Mouse (Mus musculus) limb, embryonic 15.5 days (tissue): ENCODE data around the gene Cers3. TPM values are rescaled to one million over a fixed set of nuclear protein-coding genes. Genes with fewer than 3 reads are reported as not detected.

Source experiments
- ATAC-seq: fragments of 200-750 bp; cut with Nextera tagmentation; 2 replicates; pipeline ENCODE4 v1.8.0; 2017; ENCODE audit warnings: low read depth, moderate TSS enrichment; ENCODE audit not compliant: insufficient number of reproducible peaks, low FRiP score, low TSS enrichment
- H3K27ac ChIP-seq: fragments of 300-500 bp; sonication (generic); 2 replicates; pipeline ENCODE4 v1.5.1; 2015; ENCODE audit warnings: moderate library complexity, mild to moderate bottlenecking, inconsistent platforms
- H3K27me3 ChIP-seq: fragments of 300-500 bp; sonication (generic); 2 replicates; pipeline ENCODE4 v1.6.1; 2015; ENCODE audit warnings: inconsistent platforms
- H3K36me3 ChIP-seq: fragments of 300-500 bp; sonication (generic); 2 replicates; pipeline ENCODE4 v1.6.1; 2015; ENCODE audit warnings: inconsistent platforms
- H3K4me1 ChIP-seq: fragments of 300-500 bp; sonication (generic); 2 replicates; pipeline ENCODE4 v1.6.1; 2015; ENCODE audit warnings: inconsistent platforms
- H3K4me2 ChIP-seq: fragments of 300-500 bp; sonication (generic); 2 replicates; pipeline ENCODE4 v1.6.1; 2015; ENCODE audit warnings: mild to moderate bottlenecking, inconsistent platforms
- H3K4me3 ChIP-seq: fragments of 300-500 bp; sonication (generic); 2 replicates; pipeline ENCODE4 v1.5.1; 2015; ENCODE audit warnings: mild to moderate bottlenecking, inconsistent platforms
- H3K9ac ChIP-seq: fragments of 300-500 bp; sonication (generic); 2 replicates; pipeline ENCODE4 v1.6.1; 2015; ENCODE audit warnings: inconsistent platforms
- H3K9me3 ChIP-seq: fragments of 300-500 bp; sonication (generic); 2 replicates; pipeline ENCODE4 v1.6.1; 2016; ENCODE audit warnings: inconsistent platforms
- WGBS: fragments of 180-500 bp; shearing (Covaris S2); methylation state at CpG from one replicate; pipeline ENCODE4 v1.1.7; 2015; 5-methylcytosine and 5-hydroxymethylcytosine counted together
- polyA plus RNA-seq: library from polyadenylated mRNA; unstranded; fragments of >200 nt; fragmentation: Nextera tagmentation; extraction: Ambion mirVana; gene quantifications from 2 replicates; pipeline ENCODE4 v1.2.1, GENCODE M21; 2015

Cers3 gene
- polyA plus RNA-seq, 1 experiment from 2014 or later: 21.7 TPM

GRCm38 (mm10) chr7:66786476-66786875 lies 43.2 kb downstream of the Cers3 start:
- ATAC-seq: no peak
- H3K27me3 ChIP-seq: no peaks in the 10 kb centered on the region
- WGBS: 68% methylated on average over 3 of the region's 3 CpGs

GRCm38 (mm10) chr7:66787816-66788215 lies 44.5 kb downstream of the Cers3 start:
- H3K4me2 ChIP-seq: no peak overlapping the region
- H3K27me3 ChIP-seq: no peaks in the 10 kb centered on the region
- ATAC-seq: no peak
- no peak overlapping the region for H3K4me3 ChIP-seq
- no peaks in the 10 kb centered on the region for H3K9me3 ChIP-seq
- 35% methylated on average over 2 of the region's 2 CpGs for WGBS
- H3K27ac ChIP-seq: no peak overlapping the region
- H3K9ac ChIP-seq: no peak overlapping the region
- no peaks in the 10 kb centered on the region for H3K36me3 ChIP-seq
- H3K4me1 ChIP-seq: peaks cover 9% of the 10 kb centered on the region

More at GRCm38 (mm10) chr7:66786476-66786875, 43.2 kb downstream of the Cers3 start:
- H3K4me3 ChIP-seq: no peak overlapping the region
- H3K36me3 ChIP-seq: no peaks in the 10 kb centered on the region
- H3K9me3 ChIP-seq: no peaks in the 10 kb centered on the region
- H3K27ac ChIP-seq: no peak overlapping the region
- no peak overlapping the region for H3K9ac ChIP-seq
- H3K4me2 ChIP-seq: no peak overlapping the region
- peaks cover 9% of the 10 kb centered on the region for H3K4me1 ChIP-seq

DNA sequence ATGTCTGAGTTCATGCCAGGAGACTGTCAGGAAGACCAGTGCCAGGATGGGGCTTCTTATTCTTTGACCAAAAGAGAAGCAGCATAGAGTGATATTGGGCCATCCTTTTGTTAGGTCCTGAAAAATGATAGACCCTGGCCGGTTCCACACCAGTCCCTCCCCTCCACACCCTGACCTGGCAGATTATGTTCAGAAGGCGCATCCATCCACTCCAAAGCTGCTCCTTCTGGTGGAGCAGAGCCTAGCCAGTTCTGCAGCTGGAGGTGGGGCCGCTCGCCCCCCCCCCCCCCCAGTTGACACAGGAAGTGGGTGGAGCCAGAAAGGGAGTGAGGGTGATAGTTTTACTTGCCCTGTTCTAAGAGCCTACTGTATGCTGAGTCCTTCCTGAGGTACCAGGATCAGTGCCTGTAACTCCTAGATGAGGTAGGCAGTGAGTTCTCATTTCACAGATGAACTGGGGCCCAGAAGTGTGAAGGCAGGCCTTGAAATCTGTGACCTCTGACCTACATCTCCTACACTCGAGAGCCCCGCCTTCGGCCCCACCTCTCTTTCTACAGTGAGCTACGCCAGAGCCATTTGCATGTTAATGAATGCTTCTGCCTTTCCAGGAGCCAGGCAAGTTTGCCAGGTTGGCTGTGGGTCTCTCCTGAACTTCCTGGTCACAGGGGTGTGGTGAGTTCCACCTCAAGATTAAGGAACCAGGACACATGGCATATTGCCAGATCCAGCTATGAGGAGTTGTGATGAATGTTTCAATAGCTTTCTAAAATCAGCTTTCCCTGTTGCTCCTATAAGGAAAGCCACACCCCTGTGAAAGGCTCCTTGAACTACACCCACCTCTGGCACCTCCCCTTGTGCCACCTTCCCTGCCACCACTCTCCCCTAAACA lies 46.8 kb downstream of the Cers3 start:
- Histone ChIP-seq H3K36me3 (no peaks in the 10 kb centered on the region), H3K27ac (no peak overlapping the region), H3K4me3 (no peak overlapping the region), H3K4me2 (no peak overlapping the region), H3K27me3 (no peaks in the 10 kb centered on the region), H3K4me1 (peaks cover 9% of the 10 kb centered on the region), H3K9me3 (no peaks in the 10 kb centered on the region), H3K9ac (no peak overlapping the region)
- peak; percentile 58; the same call in 1 of the 2 replicates for ATAC-seq
- WGBS: 32% methylated on average over 8 of the region's 8 CpGs

GRCm38 (mm10) chr7:66791022-66791421 lies 47.7 kb downstream of the Cers3 start:
- no peaks in the 10 kb centered on the region for H3K27me3 ChIP-seq
- H3K9me3 ChIP-seq: no peaks in the 10 kb centered on the region
- no peak for ATAC-seq
- 83% methylated on average over 3 of the region's 3 CpGs for WGBS
- H3K4me1 ChIP-seq: peaks cover 9% of the 10 kb centered on the region
- no peak overlapping the region for H3K4me3 ChIP-seq
- H3K36me3 ChIP-seq: no peaks in the 10 kb centered on the region
- no peak overlapping the region for H3K4me2 ChIP-seq
- H3K27ac ChIP-seq: no peak overlapping the region
- H3K9ac ChIP-seq: no peak overlapping the region

GRCm38 (mm10) chr7:66796909-66797308 lies 53.6 kb downstream of the Cers3 start:
- no peak overlapping the region for H3K4me2 ChIP-seq
- 14% methylated on average over 1 of the region's 1 CpGs for WGBS
- H3K9ac ChIP-seq: no peak overlapping the region
- H3K27ac ChIP-seq: peak overlapping the region; percentile 57; the same call in 1 of the 2 replicates
- no peaks in the 10 kb centered on the region for H3K9me3 ChIP-seq
- no peak for ATAC-seq
- H3K4me1 ChIP-seq: peaks cover 8% of the 10 kb centered on the region
- H3K36me3 ChIP-seq: no peaks in the 10 kb centered on the region
- H3K27me3 ChIP-seq: no peaks in the 10 kb centered on the region
- no peak overlapping the region for H3K4me3 ChIP-seq

DNA sequence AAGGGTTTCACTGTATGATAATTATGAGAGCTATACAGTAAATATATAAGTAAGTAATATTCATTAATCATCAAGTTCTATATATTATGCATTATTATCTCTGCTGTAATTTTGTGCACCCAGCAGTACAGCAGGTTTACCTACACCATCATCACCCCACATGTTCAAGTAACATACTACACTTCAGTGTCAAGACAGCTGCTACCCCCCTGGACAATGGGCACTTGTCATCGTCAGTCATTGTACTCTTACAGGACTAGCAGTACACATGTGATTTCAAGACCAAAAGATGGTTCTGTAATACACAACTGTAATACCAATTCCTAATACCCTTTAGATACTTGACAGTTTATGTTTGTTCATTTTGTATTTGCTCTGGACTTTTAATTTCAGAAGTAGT lies 54.0 kb downstream of the Cers3 start:
- no peaks in the 10 kb centered on the region for H3K36me3 ChIP-seq
- H3K4me1 ChIP-seq: peaks cover 10% of the 10 kb centered on the region
- H3K27me3 ChIP-seq: no peaks in the 10 kb centered on the region
- no peak overlapping the region for H3K9ac ChIP-seq
- no peak for ATAC-seq
- H3K4me3 ChIP-seq: no peak overlapping the region
- WGBS: 84% methylated on average over 1 of the region's 1 CpGs
- no peak overlapping the region for H3K4me2 ChIP-seq
- H3K9me3 ChIP-seq: no peaks in the 10 kb centered on the region
- no peak overlapping the region for H3K27ac ChIP-seq

GRCm38 (mm10) chr7:66798826-66799225 lies 55.5 kb downstream of the Cers3 start:
- H3K27ac ChIP-seq: peak overlapping the region; percentile 55; the same call in 1 of the 2 replicates
- no peaks in the 10 kb centered on the region for H3K36me3 ChIP-seq
- H3K9ac ChIP-seq: no peak overlapping the region
- no peaks in the 10 kb centered on the region for H3K9me3 ChIP-seq
- H3K4me2 ChIP-seq: no peak overlapping the region
- peaks cover 15% of the 10 kb centered on the region for H3K4me1 ChIP-seq
- ATAC-seq: no peak
- 24% methylated on average over 5 of the region's 5 CpGs for WGBS
- H3K27me3 ChIP-seq: no peaks in the 10 kb centered on the region
- no peak overlapping the region for H3K4me3 ChIP-seq

DNA sequence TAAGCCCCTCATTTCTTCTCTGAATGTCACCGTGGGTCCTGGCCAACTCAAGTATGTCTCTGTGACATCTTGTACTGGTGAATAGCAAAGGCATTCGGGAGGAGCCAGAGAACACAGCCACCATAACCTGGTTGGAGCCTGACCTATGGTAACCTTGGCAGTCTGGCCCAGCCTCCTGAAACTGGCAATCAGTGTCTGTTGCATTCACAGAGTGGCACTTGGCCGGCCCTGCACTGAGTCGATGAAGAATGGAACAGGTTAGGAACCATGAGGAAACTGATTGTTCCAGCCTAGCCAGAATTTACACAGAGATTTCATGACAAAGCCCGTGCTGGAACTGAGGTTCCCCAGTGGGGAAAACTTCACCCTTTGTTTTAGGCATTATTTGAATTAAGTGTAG lies 57.5 kb downstream of the Cers3 start:
- Histone ChIP-seq H3K4me2 (no peak overlapping the region), H3K9ac (no peak overlapping the region), H3K27me3 (no peaks in the 10 kb centered on the region), H3K9me3 (no peaks in the 10 kb centered on the region), H3K4me3 (no peak overlapping the region), H3K4me1 (peaks cover 16% of the 10 kb centered on the region), H3K36me3 (no peaks in the 10 kb centered on the region), H3K27ac (no peak overlapping the region)
- ATAC-seq: no peak
- 74% methylated on average over 5 of the region's 5 CpGs for WGBS

- H3K27ac ChIP-seq: no peak overlapping the region
- peaks cover 16% of the 10 kb centered on the region for H3K4me1 ChIP-seq
- no peak overlapping the region for H3K4me2 ChIP-seq
- no peaks in the 10 kb centered on the region for H3K36me3 ChIP-seq
- no peak overlapping the region for H3K4me3 ChIP-seq
- peak; percentile 52; the same call in 1 of the 2 replicates for ATAC-seq
- H3K9me3 ChIP-seq: no peaks in the 10 kb centered on the region
- H3K27me3 ChIP-seq: no peaks in the 10 kb centered on the region
- no peak overlapping the region for H3K9ac ChIP-seq
These were observed 58.5 kb downstream of the Cers3 start for GRCm38 (mm10) chr7:66801785-66802184.

DNA sequence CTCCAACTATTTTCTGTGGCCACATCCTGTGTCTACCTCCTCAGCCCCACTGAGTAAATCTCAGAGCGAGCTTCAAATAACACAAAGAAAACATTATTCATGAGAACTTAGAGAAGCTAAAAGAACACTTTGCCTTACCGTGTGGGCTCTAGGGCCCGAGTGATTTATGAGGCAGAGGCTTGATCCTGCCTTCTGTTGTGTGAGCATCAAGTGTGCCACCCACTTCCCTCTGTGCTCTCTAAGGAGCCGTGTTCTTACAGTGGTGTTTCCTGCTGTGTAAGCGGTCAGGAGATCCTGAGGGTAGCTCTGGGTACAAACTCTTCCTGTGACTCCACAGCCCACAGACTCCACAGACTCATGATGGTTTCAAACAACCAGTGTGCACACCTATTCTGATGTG lies 60.5 kb downstream of the Cers3 start:
- WGBS: 34% methylated on average over 5 of the region's 5 CpGs
- Histone ChIP-seq H3K36me3 (no peaks in the 10 kb centered on the region), H3K27me3 (no peaks in the 10 kb centered on the region), H3K4me3 (no peak overlapping the region), H3K9ac (no peak overlapping the region), H3K4me2 (no peak overlapping the region), H3K4me1 (peaks cover 13% of the 10 kb centered on the region), H3K27ac (no peak overlapping the region), H3K9me3 (no peaks in the 10 kb centered on the region)
- no peak for ATAC-seq

DNA sequence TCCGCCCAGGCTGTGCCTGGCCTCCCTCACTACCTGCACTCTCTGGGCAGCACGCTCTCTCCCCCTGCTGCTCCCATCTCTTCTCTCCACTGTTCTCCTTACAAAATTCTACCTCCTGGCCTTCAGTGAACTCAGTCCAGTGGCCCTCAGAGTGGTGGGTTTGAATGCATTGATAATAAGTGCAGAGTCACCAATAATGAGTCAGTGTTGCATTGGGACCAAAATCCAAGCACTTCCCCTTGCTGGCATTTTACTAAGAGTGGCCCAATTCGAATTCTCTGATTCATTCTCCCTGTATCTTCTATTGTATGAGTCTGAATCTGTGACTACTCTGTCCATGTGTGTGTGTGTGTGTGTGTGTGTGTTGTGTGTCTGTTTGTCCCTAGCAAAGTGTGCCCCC lies 63.5 kb downstream of the Cers3 start:
- Histone ChIP-seq H3K27me3 (no peaks in the 10 kb centered on the region), H3K27ac (no peak overlapping the region), H3K4me2 (no peak overlapping the region), H3K9ac (no peak overlapping the region), H3K4me1 (peaks cover 8% of the 10 kb centered on the region; the same call in 1 of the 2 replicates), H3K9me3 (no peaks in the 10 kb centered on the region), H3K4me3 (no peak overlapping the region), H3K36me3 (no peaks in the 10 kb centered on the region)
- 74% methylated on average over 3 of the region's 3 CpGs for WGBS
- no peak for ATAC-seq

- no peak overlapping the region for H3K4me2 ChIP-seq
- H3K9ac ChIP-seq: no peak overlapping the region
- H3K27me3 ChIP-seq: no peaks in the 10 kb centered on the region
- H3K36me3 ChIP-seq: no peaks in the 10 kb centered on the region
- H3K4me3 ChIP-seq: no peak overlapping the region
- H3K27ac ChIP-seq: no peak overlapping the region
- 94% methylated on average over 7 of the region's 7 CpGs for WGBS
- ATAC-seq: no peak
- no peaks in the 10 kb centered on the region for H3K9me3 ChIP-seq
- peaks cover 15% of the 10 kb centered on the region for H3K4me1 ChIP-seq
These were observed 67.1 kb downstream of the Cers3 start for GRCm38 (mm10) chr7:66810436-66810835.
